Mouse (Mus musculus): ENCODE measurements around the gene Nbl1.

DNA sequence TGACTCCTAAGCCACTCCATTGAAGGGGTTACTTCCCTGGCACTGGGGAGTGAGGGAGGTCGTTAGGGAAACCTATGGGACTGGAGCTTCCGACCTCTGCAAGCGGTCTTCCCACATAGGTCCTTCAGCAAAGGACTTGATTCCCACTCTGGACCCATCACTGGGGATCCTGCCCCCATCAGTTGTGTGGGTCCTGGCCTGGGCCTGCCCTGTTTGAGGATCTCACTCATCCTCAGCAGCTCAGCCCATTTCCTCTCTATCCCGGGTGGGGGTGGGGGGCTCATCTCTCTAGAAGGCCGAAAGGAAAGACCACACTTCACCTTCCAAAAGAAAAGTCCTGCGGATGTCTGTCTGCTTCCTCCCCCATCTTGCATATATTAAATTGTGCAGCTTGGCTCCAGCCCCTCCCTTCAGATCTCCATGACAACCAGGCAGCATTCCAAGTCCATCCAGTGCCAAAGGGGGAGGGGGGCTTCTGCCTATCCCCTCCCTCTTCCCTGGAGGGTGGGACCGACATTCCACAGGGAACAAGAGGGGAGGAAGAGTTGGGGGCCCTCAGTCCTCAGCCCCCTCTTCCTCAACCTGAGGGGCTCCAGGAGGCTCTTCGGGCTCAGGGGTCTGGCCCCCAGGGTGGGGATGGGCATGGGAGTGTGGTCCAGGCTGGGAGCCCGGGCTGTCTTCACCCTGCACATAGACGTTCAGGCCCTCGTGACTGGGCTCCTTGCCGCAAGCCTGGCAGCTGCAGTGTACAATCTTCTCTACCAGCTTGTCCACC, 9.8 kb downstream of the Nbl1 start:
- TF ChIP-seq CTCF (IDR thresholded peaks at IDR 0.05; ENCODE audit: low read depth) = no peak
- no peak for TF ChIP-seq EP300 (optimal IDR thresholded peaks at IDR 0.05)
